Mouse (Mus musculus): ENCODE results near the gene Grid1. TPM values are rescaled to one million over a fixed set of nuclear protein-coding genes. Genes with fewer than 3 reads are reported as not detected.

The Grid1 gene
- total and polyA plus RNA-seq, 2 experiments = 0.46 to 0.55 TPM

- H3K79me2 ChIP-seq (ENCODE audit: control insufficient read depth, insufficient read depth, low read length) = no peaks in the 10 kb centered on the region
- no peak overlapping the region for H3K4me3 ChIP-seq (ENCODE audit: insufficient read depth, low read depth, low read length)
- no peaks in the 10 kb centered on the region for H3K4me1 ChIP-seq (ENCODE audit: control insufficient read depth, insufficient read depth, low read length)
- no peaks in the 10 kb centered on the region for H3K36me3 ChIP-seq (ENCODE audit: control insufficient read depth, insufficient read depth, low read length)
- 82% methylated on average over 1 of the region's 1 CpGs for WGBS
- H3K27ac ChIP-seq (replicated peaks; ENCODE audit: insufficient read depth, low read depth, low read length) = no peak overlapping the region
- TF ChIP-seq CTCF (IDR thresholded peaks at IDR 0.05; ENCODE audit: low read depth, low read length) (no peak), POLR2A (IDR thresholded peaks at IDR 0.05; ENCODE audit: extremely low read depth, insufficient read depth, low read length) (no peak)
- H3K9ac ChIP-seq (ENCODE audit: low read depth, low read length) = no peak overlapping the region
- DNase-seq (ENCODE audit: extremely low read depth, low read depth, low spot score) = no peak
- H3K27me3 ChIP-seq (ENCODE audit: control insufficient read depth, insufficient read depth, low read length) = no peaks in the 10 kb centered on the region
These were observed 365.5 kb downstream of the Grid1 start for GRCm38 (mm10) chr14:35185399-35185798.

DNA sequence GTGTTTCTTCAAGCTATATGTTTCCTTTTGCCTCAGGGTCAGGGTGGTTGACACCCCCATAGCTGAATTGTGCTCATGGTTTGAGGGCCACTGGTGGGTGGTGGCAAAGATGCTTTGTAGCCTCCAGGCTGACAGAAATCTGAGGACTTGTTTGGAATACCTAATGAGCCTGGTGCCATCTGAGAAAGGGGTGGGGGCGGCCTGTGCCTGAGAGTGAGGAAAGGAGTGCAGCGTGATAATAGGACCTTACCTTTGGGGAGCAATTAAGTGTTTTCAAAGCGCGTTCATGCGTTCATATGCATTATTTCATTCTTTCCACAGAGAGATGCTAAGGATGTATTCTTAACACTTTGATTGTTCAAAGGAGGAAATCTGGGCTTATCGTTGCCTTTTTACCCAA is 372.3 kb downstream of the Grid1 start:
- H3K4me3 ChIP-seq (ENCODE audit: insufficient read depth, low read depth, low read length) = no peak overlapping the region
- 93% methylated on average over 6 of the region's 6 CpGs for WGBS
- H3K9ac ChIP-seq (ENCODE audit: low read depth, low read length) = no peak overlapping the region
- no peak overlapping the region for H3K27ac ChIP-seq (replicated peaks; ENCODE audit: insufficient read depth, low read depth, low read length)
- H3K79me2 ChIP-seq (ENCODE audit: control insufficient read depth, insufficient read depth, low read length) = no peaks in the 10 kb centered on the region
- no peak for DNase-seq (ENCODE audit: extremely low read depth, low read depth, low spot score)
- no peaks in the 10 kb centered on the region for H3K4me1 ChIP-seq (ENCODE audit: control insufficient read depth, insufficient read depth, low read length)
- no peaks in the 10 kb centered on the region for H3K27me3 ChIP-seq (ENCODE audit: control insufficient read depth, insufficient read depth, low read length)
- H3K36me3 ChIP-seq (ENCODE audit: control insufficient read depth, insufficient read depth, low read length) = no peaks in the 10 kb centered on the region
- no peak for TF ChIP-seq CTCF (IDR thresholded peaks at IDR 0.05; ENCODE audit: low read depth, low read length)
- TF ChIP-seq POLR2A (IDR thresholded peaks at IDR 0.05; ENCODE audit: extremely low read depth, insufficient read depth, low read length) = no peak

GRCm38 (mm10) chr14:35197371-35197770 is 377.5 kb downstream of the Grid1 start:
- no peaks in the 10 kb centered on the region for H3K4me1 ChIP-seq (ENCODE audit: control insufficient read depth, insufficient read depth, low read length)
- H3K4me3 ChIP-seq (ENCODE audit: insufficient read depth, low read depth, low read length) = no peak overlapping the region
- H3K27me3 ChIP-seq (ENCODE audit: control insufficient read depth, insufficient read depth, low read length) = no peaks in the 10 kb centered on the region

DNA sequence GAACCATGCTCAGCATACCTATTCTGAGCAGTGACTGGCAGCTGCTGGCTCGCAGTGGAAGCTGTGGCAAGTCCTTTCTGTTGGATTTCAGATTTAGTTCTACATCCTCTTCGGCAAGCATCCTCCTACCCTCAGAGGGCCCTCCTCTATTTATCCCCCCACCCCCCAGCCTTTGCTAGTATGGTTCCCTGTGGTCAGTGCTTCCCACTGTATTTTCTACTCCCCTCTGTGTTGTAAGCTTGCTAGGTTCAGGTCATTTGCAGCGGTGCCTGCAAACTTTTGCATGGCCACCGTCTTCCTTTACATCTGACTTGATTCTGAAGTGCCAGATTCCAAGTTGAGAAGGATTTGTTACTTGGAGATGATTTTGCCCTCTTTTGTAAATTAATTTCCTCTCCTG is 378.5 kb downstream of the Grid1 start:
- TF ChIP-seq CTCF (IDR thresholded peaks at IDR 0.05; ENCODE audit: low read depth, low read length) (no peak), POLR2A (IDR thresholded peaks at IDR 0.05; ENCODE audit: extremely low read depth, insufficient read depth, low read length) (no peak)
- H3K9ac ChIP-seq (ENCODE audit: low read depth, low read length) = no peak overlapping the region

More at GRCm38 (mm10) chr14:35197371-35197770, 377.5 kb downstream of the Grid1 start:
- Histone ChIP-seq H3K36me3 (ENCODE audit: control insufficient read depth, insufficient read depth, low read length) (no peaks in the 10 kb centered on the region), H3K9ac (ENCODE audit: low read depth, low read length) (no peak overlapping the region), H3K79me2 (ENCODE audit: control insufficient read depth, insufficient read depth, low read length) (no peaks in the 10 kb centered on the region), H3K27ac (replicated peaks; ENCODE audit: insufficient read depth, low read depth, low read length) (no peak overlapping the region)
- DNase-seq (ENCODE audit: extremely low read depth, low read depth, low spot score) = peak; percentile 54
- WGBS = 23% methylated on average over 3 of the region's 3 CpGs
- no peak for TF ChIP-seq CTCF (IDR thresholded peaks at IDR 0.05; ENCODE audit: low read depth, low read length)
- no peak for TF ChIP-seq POLR2A (IDR thresholded peaks at IDR 0.05; ENCODE audit: extremely low read depth, insufficient read depth, low read length)

DNA sequence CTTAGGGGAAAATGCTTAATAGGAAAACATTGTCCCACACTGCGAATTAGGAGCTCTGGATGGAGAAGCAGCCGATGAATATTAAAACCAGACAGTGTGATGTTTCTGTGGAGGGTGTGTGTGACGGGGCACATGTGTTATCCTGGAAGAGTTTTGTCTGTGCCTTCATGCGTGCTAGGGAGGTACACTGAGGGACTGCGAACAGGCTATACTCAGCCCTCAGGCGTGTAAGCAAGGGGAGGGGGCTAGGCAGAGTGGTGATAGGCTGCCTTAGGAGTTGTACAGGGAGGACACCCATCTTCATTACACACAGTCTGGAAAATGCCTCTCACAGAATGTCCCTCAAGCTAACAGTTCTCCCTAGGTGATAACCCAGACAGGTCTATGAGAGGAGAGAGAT is 379.0 kb downstream of the Grid1 start:
- Histone ChIP-seq H3K27me3 (ENCODE audit: control insufficient read depth, insufficient read depth, low read length) (no peaks in the 10 kb centered on the region), H3K27ac (replicated peaks; ENCODE audit: insufficient read depth, low read depth, low read length) (no peak overlapping the region), H3K4me3 (ENCODE audit: insufficient read depth, low read depth, low read length) (no peak overlapping the region), H3K4me1 (ENCODE audit: control insufficient read depth, insufficient read depth, low read length) (no peaks in the 10 kb centered on the region), H3K36me3 (ENCODE audit: control insufficient read depth, insufficient read depth, low read length) (no peaks in the 10 kb centered on the region), H3K79me2 (ENCODE audit: control insufficient read depth, insufficient read depth, low read length) (no peaks in the 10 kb centered on the region), H3K9ac (ENCODE audit: low read depth, low read length) (no peak overlapping the region)
- no peak for DNase-seq (ENCODE audit: extremely low read depth, low read depth, low spot score)
- no peak for TF ChIP-seq POLR2A (IDR thresholded peaks at IDR 0.05; ENCODE audit: extremely low read depth, insufficient read depth, low read length)
- no peak for TF ChIP-seq CTCF (IDR thresholded peaks at IDR 0.05; ENCODE audit: low read depth, low read length)
- WGBS = 93% methylated on average over 6 of the region's 6 CpGs

More for the DNA sequence above, 378.5 kb downstream of the Grid1 start:
- 91% methylated on average over 4 of the region's 4 CpGs for WGBS
- Histone ChIP-seq H3K27me3 (ENCODE audit: control insufficient read depth, insufficient read depth, low read length) (no peaks in the 10 kb centered on the region), H3K27ac (replicated peaks; ENCODE audit: insufficient read depth, low read depth, low read length) (no peak overlapping the region), H3K4me3 (ENCODE audit: insufficient read depth, low read depth, low read length) (no peak overlapping the region), H3K4me1 (ENCODE audit: control insufficient read depth, insufficient read depth, low read length) (no peaks in the 10 kb centered on the region), H3K36me3 (ENCODE audit: control insufficient read depth, insufficient read depth, low read length) (no peaks in the 10 kb centered on the region), H3K79me2 (ENCODE audit: control insufficient read depth, insufficient read depth, low read length) (no peaks in the 10 kb centered on the region)
- no peak for DNase-seq (ENCODE audit: extremely low read depth, low read depth, low spot score)

DNA sequence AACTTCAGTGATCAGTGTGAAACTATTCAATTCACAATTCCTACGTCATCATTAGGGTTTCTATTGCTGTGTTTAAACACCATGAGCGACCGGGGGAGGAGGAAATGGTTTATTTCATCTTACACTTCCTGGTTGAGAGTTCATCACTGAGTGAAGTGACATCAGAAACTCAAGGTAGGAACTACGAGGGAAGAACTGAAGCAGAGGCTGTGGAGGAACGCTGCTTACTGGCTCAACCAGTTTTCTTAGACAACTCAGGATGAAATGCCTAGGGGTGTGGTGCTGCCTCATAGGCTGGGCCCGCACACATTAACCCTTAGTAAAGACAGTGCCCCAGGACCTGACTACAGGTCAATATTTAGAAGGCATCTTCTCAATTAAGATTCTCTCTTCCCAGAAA is 389.5 kb downstream of the Grid1 start:
- DNase-seq (ENCODE audit: extremely low read depth, low read depth, low spot score) = no peak
- Histone ChIP-seq H3K79me2 (ENCODE audit: control insufficient read depth, insufficient read depth, low read length) (no peaks in the 10 kb centered on the region), H3K27ac (replicated peaks; ENCODE audit: insufficient read depth, low read depth, low read length) (no peak overlapping the region), H3K36me3 (ENCODE audit: control insufficient read depth, insufficient read depth, low read length) (no peaks in the 10 kb centered on the region), H3K9ac (ENCODE audit: low read depth, low read length) (no peak overlapping the region), H3K4me3 (ENCODE audit: insufficient read depth, low read depth, low read length) (no peak overlapping the region), H3K4me1 (ENCODE audit: control insufficient read depth, insufficient read depth, low read length) (no peaks in the 10 kb centered on the region), H3K27me3 (ENCODE audit: control insufficient read depth, insufficient read depth, low read length) (no peaks in the 10 kb centered on the region)
- WGBS = 67% methylated on average over 6 of the region's 6 CpGs
- no peak for TF ChIP-seq POLR2A (IDR thresholded peaks at IDR 0.05; ENCODE audit: extremely low read depth, insufficient read depth, low read length)
- TF ChIP-seq CTCF (IDR thresholded peaks at IDR 0.05; ENCODE audit: low read depth, low read length) = no peak
